Mouse (Mus musculus) forebrain, embryonic 14.5 days (tissue): ENCODE results near the gene Csnk1g2. TPM values are rescaled to one million over a fixed set of nuclear protein-coding genes. Genes with fewer than 3 reads are reported as not detected.

Source experiments
- ATAC-seq: fragments of 200-750 bp; cut with Nextera tagmentation; 2 replicates; pipeline ENCODE4 v1.8.0; 2017; ENCODE audit warnings: mild to moderate bottlenecking, moderate library complexity
- DNase-seq: peaks from one replicate; pipeline ENCODE4 v3.0.0-alpha.2; 2015; ENCODE audit warnings: low spot score
- H3K27ac ChIP-seq: fragments of 300-500 bp; sonication (generic); 2 replicates; pipeline ENCODE4 v1.5.1; 2014; ENCODE audit warnings: low read depth, mild to moderate bottlenecking, control low read depth, low read length, moderate library complexity
- H3K27me3 ChIP-seq: fragments of 300-500 bp; sonication (generic); replicated peaks from 2 replicates; pipeline ENCODE4 v1.6.1; 2014; ENCODE audit warnings: low read length, control low read depth, mixed read lengths; ENCODE audit not compliant: control insufficient read depth, insufficient read depth
- H3K36me3 ChIP-seq: fragments of 300-500 bp; sonication (generic); 2 replicates; pipeline ENCODE4 v1.6.1; 2014; ENCODE audit warnings: low read length, control low read depth; ENCODE audit not compliant: control insufficient read depth, insufficient read depth
- H3K4me1 ChIP-seq: fragments of 300-500 bp; sonication (generic); 2 replicates; pipeline ENCODE4 v1.6.1; 2014; ENCODE audit warnings: antibody characterized with exemption, low read length, control low read depth; ENCODE audit not compliant: control insufficient read depth, insufficient read depth
- H3K4me2 ChIP-seq: fragments of 300-500 bp; sonication (generic); 2 replicates; pipeline ENCODE4 v1.6.1; 2014; ENCODE audit warnings: mild to moderate bottlenecking, control low read depth, low read length
- H3K4me3 ChIP-seq: fragments of 300-500 bp; sonication (generic); 2 replicates; pipeline ENCODE4 v1.5.1; 2014; ENCODE audit warnings: low read depth, low read length, control low read depth
- H3K9ac ChIP-seq: fragments of 300-500 bp; sonication (generic); 2 replicates; pipeline ENCODE4 v1.6.1; 2014; ENCODE audit warnings: mild to moderate bottlenecking, low read length, control low read depth, moderate library complexity
- H3K9me3 ChIP-seq: fragments of 300-500 bp; sonication (generic); replicated peaks from 2 replicates; pipeline ENCODE4 v1.6.1; 2016; ENCODE audit warnings: low read length, control low read depth, mixed read lengths; ENCODE audit not compliant: control insufficient read depth
- WGBS: fragments of 180-500 bp; shearing (Covaris S2); extraction: QIAGEN DNeasy Blood & Tissue Kit; methylation state at CpG from one replicate; pipeline ENCODE4 v1.1.7; 2014; 5-methylcytosine and 5-hydroxymethylcytosine counted together
- polyA plus RNA-seq: library from polyadenylated mRNA; unstranded; fragments of >200 nt; fragmentation: Nextera tagmentation; extraction: Ambion mirVana; gene quantifications from 2 replicates; pipeline ENCODE4 v1.2.1, GENCODE M21; 2014

Csnk1g2 gene
- polyA plus RNA-seq, 1 experiment from 2014 or later: 35.9 TPM

DNA sequence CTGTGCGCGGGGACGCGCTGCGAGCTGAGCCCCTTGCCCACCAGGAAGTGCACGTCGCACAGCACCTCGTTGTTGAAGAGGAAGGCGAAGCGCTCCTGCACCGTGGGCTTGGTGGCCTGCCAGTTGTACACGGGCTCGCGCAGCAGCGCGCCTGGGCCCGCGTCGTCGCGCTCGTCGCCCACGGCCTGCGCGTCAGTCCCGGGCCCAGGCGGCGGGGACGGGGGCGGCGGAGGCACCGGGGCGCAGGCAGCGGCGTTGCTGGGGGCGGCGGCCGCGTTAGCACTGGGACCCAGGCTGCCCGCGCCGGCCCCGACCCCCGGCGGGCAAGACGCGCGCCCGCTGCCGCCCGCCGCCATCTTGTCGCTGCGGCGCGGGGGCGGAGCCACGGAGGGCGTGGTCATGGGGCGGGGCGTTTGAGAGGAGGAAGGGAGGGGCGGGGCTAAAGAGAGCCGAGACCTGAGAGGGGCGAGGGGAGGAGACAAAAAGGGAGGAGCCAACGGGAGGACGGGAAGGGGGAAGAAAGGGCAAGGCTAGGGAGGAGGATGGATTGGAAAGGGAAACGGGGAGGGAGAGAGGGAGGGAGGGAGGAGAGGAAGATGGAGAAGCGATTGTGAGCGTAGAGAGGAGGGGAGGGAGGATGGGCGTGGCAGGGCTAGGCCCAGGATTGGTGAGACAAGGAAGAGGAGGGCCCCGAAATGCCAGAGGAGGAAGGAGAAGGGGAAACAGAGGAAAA, 33.7 kb downstream of the Csnk1g2 start:
- no peaks in the 10 kb centered on the region for H3K27me3 ChIP-seq
- H3K4me1 ChIP-seq: peaks cover 8% of the 10 kb centered on the region
- H3K27ac ChIP-seq: peak overlapping the region; percentile 93
- H3K36me3 ChIP-seq: peaks cover 3% of the 10 kb centered on the region; the same call in 1 of the 2 replicates
- WGBS: under 1% methylated on average over 71 of the region's 72 CpGs
- no peaks in the 10 kb centered on the region for H3K9me3 ChIP-seq
- peak overlapping the region; percentile 90 for H3K4me3 ChIP-seq
- ATAC-seq (peak; percentile 87), DNase-seq (peak; percentile 99)
- peak overlapping the region; percentile 92 for H3K4me2 ChIP-seq
- peak overlapping the region; percentile 96 for H3K9ac ChIP-seq

DNA sequence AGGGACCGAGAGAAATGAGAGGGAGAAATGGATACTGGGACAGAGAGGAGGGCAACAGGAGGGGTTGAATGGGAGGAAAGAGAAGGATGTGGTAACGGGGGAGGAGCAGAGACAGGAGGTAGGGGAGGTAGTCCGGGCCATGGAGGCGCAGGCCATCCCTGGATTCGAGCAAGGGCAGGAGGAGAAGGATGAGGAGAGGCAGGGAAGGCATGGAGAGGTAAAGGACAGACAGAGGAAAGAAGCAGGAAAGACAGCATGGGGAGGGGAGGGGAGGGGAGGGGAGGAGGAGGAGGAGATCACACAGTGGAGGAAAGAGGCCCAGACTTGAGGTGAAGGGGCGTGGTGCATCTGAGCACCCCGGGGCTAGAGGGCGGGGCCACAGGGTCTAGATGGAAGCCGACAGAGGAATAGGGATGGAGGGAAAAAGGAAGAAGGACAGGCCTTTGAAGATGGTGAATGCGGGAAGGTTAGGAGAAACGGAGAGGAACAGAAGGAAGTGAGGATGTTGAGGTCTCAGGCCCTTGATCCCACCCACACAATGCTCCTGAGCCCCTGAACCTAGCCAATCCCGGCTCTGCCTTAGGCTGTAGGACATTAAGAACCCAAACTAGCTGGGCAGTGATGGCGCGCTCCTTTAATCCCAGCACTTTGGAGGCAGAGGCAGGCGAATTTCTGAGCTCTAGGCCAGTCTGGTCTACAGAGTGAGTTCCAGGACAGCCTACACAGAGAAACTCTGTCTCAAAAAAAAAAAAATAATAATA, 34.4 kb downstream of the Csnk1g2 start, which contains the start of gene Btbd2:
Gene Btbd2 (minus strand): TSS at position 209 of the 761 bp plus-strand sequence.
- Histone ChIP-seq H3K4me2 (peak within 1 kb of the TSS; percentile 92), H3K9ac (peak within 1 kb of the TSS; percentile 96), H3K27me3 (no peaks in the 10 kb centered on the region), H3K9me3 (no peaks in the 10 kb centered on the region), H3K27ac (peak within 1 kb of the TSS; percentile 93), H3K4me3 (peak within 1 kb of the TSS; percentile 90), H3K4me1 (peaks cover 8% of the 10 kb centered on the region), H3K36me3 (peaks cover 3% of the 10 kb centered on the region; the same call in 1 of the 2 replicates)
- no peak for DNase-seq
- 23% methylated on average over 15 of the region's 15 CpGs for WGBS
- ATAC-seq: peak; percentile 38; the same call in 1 of the 2 replicates

DNA sequence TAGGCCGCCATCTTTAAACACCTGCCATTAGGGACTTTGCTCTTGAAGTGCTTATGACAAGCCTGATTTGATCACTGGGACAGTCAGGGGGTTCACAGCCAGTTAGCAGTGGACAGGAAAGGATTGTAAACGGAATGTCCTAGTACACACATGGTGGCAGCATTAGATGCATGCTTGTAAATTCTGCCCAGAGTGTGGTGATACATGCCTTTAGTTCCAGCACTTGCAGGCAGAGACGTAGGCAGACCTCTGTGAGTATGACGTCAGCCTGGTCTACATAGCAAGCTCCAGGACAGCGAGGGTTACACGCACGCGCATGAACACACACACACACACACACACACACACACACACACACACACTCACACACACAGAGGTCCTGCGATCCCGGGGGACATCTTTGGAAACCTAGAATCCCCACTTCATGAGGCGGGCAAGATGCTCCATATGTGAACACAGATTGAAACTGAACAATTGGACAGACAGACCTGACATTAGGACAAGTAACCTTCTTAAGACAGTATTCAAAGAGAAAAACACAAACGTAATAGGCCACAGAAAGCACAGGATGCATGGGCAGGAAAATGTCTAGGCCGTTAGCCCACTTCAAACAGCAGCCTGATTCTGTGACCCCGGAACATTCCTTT, 35.7 kb downstream of the Csnk1g2 start:
- no peak overlapping the region for H3K27ac ChIP-seq
- DNase-seq: no peak

DNA sequence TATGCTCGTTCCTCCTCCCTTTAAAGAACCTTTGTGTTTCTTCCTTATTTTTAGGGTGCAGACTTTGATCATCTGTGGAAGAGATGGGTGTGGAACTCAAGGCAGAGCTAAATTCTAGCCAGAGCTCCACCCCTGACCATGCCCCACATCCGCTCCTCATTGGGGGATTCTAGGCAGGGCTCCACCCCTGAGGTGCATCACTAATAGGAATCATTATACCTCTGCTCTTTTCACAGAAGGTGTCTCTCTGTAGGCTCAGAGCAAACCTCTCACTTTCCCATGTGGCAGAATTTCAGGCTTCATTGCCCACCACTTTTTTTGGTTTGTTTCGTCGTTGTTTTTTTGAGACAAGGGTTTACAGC, 36.2 kb downstream of the Csnk1g2 start:
- 78% methylated on average over 4 of the region's 4 CpGs for WGBS
- no peak for ATAC-seq
- no peak for DNase-seq

More for the DNA sequence above, 35.7 kb downstream of the Csnk1g2 start:
- WGBS: 89% methylated on average over 14 of the region's 14 CpGs
- no peak for ATAC-seq
- H3K36me3 ChIP-seq: no peaks in the 10 kb centered on the region
- H3K4me2 ChIP-seq: no peak overlapping the region
- no peaks in the 10 kb centered on the region for H3K27me3 ChIP-seq
- no peak overlapping the region for H3K4me3 ChIP-seq
- H3K4me1 ChIP-seq: peaks cover 8% of the 10 kb centered on the region
- H3K9ac ChIP-seq: no peak overlapping the region
- no peaks in the 10 kb centered on the region for H3K9me3 ChIP-seq

DNA sequence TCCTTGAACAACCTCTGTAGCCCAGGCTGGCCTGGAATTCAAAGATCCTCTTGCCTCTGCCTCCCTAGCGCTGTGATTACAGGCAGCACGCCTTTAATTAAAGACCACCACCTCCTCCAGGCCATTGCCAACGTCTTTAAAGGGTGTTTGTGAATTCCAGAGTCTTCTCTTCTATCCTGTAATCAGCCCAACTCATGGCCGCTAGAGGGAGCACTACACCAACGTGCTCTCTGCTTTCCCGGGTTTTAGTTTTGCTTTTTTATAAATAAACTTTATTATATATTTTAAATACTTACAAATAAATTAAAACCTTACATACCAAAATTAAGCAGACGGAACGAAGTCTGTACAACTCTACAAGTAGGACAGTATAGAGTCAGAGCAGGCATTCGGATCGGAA, 36.6 kb downstream of the Csnk1g2 start:
- ATAC-seq: no peak
- no peaks in the 10 kb centered on the region for H3K9me3 ChIP-seq
- H3K4me1 ChIP-seq: peaks cover 8% of the 10 kb centered on the region
- no peaks in the 10 kb centered on the region for H3K36me3 ChIP-seq
- peak overlapping the region; percentile 33 for H3K4me2 ChIP-seq
- 7% methylated on average over 10 of the region's 10 CpGs for WGBS
- no peak overlapping the region for H3K27ac ChIP-seq
- peak; percentile 86 for DNase-seq
- 0 out of 2 replicates have a peak overlapping the region, but pooled peaks have one; percentile 11 for H3K4me3 ChIP-seq
- no peak overlapping the region for H3K9ac ChIP-seq
- no peaks in the 10 kb centered on the region for H3K27me3 ChIP-seq

More for the DNA sequence above, 36.2 kb downstream of the Csnk1g2 start:
- no peak overlapping the region for H3K4me3 ChIP-seq
- H3K9me3 ChIP-seq: no peaks in the 10 kb centered on the region
- peaks cover 8% of the 10 kb centered on the region for H3K4me1 ChIP-seq
- no peaks in the 10 kb centered on the region for H3K36me3 ChIP-seq
- H3K27me3 ChIP-seq: no peaks in the 10 kb centered on the region
- no peak overlapping the region for H3K9ac ChIP-seq
- no peak overlapping the region for H3K4me2 ChIP-seq
- H3K27ac ChIP-seq: no peak overlapping the region

DNA sequence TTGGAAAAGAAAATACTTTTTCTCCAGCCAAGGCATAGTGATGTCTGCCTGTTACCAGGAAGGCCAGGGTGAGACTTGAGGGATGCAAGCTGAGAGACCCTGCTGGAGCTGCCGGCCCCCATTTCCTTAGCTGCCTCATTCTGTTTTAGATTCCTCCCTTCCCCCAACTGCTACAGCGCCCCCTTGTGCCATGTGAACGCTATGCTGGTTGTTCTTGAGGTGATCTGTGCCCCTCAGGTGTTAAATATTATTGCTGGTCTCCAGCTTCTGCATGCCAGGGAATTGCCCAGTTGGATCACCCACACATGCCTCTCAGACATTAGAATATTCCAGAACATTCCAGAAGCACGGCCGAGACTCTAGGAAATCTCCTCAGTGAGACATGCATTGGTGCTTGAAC, 38.5 kb downstream of the Csnk1g2 start:
- Histone ChIP-seq H3K4me3 (no peak overlapping the region), H3K27ac (no peak overlapping the region), H3K9me3 (no peaks in the 10 kb centered on the region), H3K9ac (no peak overlapping the region), H3K27me3 (no peaks in the 10 kb centered on the region), H3K36me3 (peaks cover 9% of the 10 kb centered on the region), H3K4me1 (no peaks in the 10 kb centered on the region; the same call in 1 of the 2 replicates), H3K4me2 (no peak overlapping the region)
- ATAC-seq (no peak), DNase-seq (peak; percentile 31)
- 29% methylated on average over 5 of the region's 5 CpGs for WGBS

DNA sequence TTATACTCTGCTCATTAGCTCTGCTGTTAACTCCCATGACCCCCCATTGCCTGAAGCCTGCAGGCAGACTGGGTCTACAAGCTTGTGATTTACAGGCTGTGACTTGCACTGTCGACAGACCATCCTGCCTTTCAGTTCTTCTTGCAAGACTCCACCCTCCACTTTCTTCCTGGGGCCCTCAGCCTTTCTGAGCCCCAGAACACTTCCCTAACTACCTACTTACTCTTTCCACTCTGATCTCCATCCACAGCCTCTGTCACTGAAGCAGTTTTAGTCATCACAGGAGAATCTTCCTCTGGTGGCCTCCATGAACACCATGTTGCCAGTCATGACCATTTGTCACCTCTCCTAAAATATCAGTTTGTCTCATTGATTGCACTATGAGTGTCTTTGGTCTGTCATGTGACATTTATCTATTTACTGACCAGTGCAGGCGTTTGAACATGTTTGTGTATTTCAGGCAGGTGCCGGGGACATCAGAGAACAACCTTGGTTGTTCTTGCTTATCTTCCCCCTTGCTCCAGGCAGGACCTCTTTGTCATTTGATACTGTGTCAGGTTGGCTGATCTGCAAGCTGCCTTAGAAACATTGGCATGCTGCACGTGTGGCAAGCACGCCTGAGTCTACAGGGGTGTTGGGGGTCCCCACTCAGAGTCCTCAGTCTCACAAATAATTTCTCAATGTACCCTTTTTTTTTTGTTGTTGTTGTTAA, 41.0 kb downstream of the Csnk1g2 start:
- Histone ChIP-seq H3K27me3 (no peaks in the 10 kb centered on the region), H3K27ac (no peak overlapping the region), H3K4me3 (no peak overlapping the region), H3K9ac (no peak overlapping the region), H3K4me2 (no peak overlapping the region), H3K4me1 (no peaks in the 10 kb centered on the region; the same call in 1 of the 2 replicates), H3K36me3 (peaks cover 34% of the 10 kb centered on the region), H3K9me3 (no peaks in the 10 kb centered on the region)
- ATAC-seq (no peak), DNase-seq (no peak)
- 60% methylated on average over 5 of the region's 5 CpGs for WGBS

DNA sequence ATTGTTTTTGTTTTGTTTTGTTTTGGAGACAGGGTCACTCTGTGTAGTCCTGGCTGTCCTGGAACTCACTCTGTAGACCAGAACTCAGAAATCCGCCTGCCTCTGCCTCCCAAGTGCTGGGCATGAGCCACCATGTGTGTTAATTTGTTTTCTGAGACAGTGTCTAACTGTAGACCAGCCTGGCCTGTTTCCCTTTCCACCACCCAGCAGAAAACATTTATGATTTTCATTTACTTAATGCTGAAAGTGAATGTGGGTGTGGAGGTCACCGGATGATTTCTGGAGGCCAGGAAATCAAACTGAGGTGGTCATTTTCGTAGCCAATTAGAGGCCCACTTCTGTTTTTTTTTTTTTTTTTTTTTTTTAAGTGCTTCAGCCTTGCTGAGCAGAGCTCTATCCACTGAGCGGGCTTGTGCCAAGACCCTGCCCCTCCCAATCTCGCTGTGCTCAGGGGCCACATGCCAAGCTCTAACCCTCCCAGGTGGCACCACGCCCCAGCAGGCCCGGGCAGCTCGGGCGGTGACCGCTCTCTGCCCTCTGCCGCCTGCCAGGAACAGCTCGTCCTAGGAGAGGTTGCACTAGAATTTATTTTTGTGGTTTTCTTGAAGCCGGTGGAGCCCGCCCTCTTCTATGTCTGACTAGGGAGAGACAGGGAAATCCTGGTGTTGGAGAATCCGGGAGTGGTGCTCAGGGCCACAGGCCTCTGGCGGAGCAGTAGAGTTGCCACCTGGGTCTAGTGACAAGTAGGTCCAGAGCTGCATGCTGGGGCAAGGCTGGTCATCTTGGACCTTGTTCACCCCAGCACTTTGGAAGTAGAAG, 41.8 kb downstream of the Csnk1g2 start:
- no peak overlapping the region for H3K4me2 ChIP-seq
- no peak for DNase-seq
- peak overlapping the region; percentile 27; the same call in 1 of the 2 replicates for H3K27ac ChIP-seq
- H3K9ac ChIP-seq: no peak overlapping the region
- no peak overlapping the region for H3K4me3 ChIP-seq
- 51% methylated on average over 16 of the region's 16 CpGs for WGBS
- no peaks in the 10 kb centered on the region for H3K27me3 ChIP-seq
- peak; percentile 45 for ATAC-seq
- peaks cover 42% of the 10 kb centered on the region for H3K36me3 ChIP-seq
- no peaks in the 10 kb centered on the region for H3K9me3 ChIP-seq
- no peaks in the 10 kb centered on the region; the same call in 1 of the 2 replicates for H3K4me1 ChIP-seq
